Mouse (Mus musculus): ENCODE data around the gene Zbtb37. TPM values are rescaled to one million over a fixed set of nuclear protein-coding genes. Genes with fewer than 3 reads are reported as not detected.
A peak's percentile ranks its signal among the peaks of the same experiment; 100 is the strongest.
"Not testable (repeated sequence)": the region's sequence is repeated elsewhere in the genome, so short reads cannot be mapped to it uniquely, and the experiment has no call there.

Zbtb37 gene
- polyA plus RNA-seq, 1 experiment from 2014 or later = 7.4 TPM

GRCm38 (mm10) chr1:161038968-161039721 lies 4.5 kb upstream of the Zbtb37 start:
- peaks cover 68% of the 10 kb centered on the region for H3K36me3 ChIP-seq
- H3K4me3 ChIP-seq = no peak overlapping the region
- no peak overlapping the region for H3K27ac ChIP-seq
- H3K9me3 ChIP-seq = no peaks in the 10 kb centered on the region
- peaks cover 15% of the 10 kb centered on the region for H3K4me1 ChIP-seq (replicated peaks)
- no peaks in the 10 kb centered on the region for H3K27me3 ChIP-seq (ENCODE audit: insufficient read depth, poor library complexity, severe bottlenecking)
- 9% methylated on average over 3 of the region's 3 CpGs for WGBS
- DNase-seq (ENCODE audit: low spot score) = peak; percentile 38

GRCm38 (mm10) chr1:161038004-161038403 lies 3.4 kb upstream of the Zbtb37 start:
- Histone ChIP-seq H3K9me3 (no peaks in the 10 kb centered on the region), H3K4me3 (peak overlapping the region; percentile 87), H3K27ac (peak overlapping the region; percentile 96; the same call in 1 of the 2 replicates), H3K4me1 (replicated peaks) (peaks cover 25% of the 10 kb centered on the region), H3K36me3 (peaks cover 56% of the 10 kb centered on the region), H3K27me3 (ENCODE audit: insufficient read depth, poor library complexity, severe bottlenecking) (no peaks in the 10 kb centered on the region)
- DNase-seq (ENCODE audit: low spot score) = no peak
- 42% methylated on average over 3 of the region's 3 CpGs for WGBS

- H3K27me3 ChIP-seq (ENCODE audit: insufficient read depth, poor library complexity, severe bottlenecking) = no peaks in the 10 kb centered on the region
- DNase-seq (ENCODE audit: low spot score) = no peak
These were observed 3.0 kb upstream of the Zbtb37 start for GRCm38 (mm10) chr1:161037599-161037998.

GRCm38 (mm10) chr1:161037026-161037425 lies 2.4 kb upstream of the Zbtb37 start:
- Histone ChIP-seq H3K27ac (peak overlapping the region; percentile 96), H3K4me1 (replicated peaks) (peaks cover 25% of the 10 kb centered on the region), H3K36me3 (peaks cover 54% of the 10 kb centered on the region), H3K27me3 (ENCODE audit: insufficient read depth, poor library complexity, severe bottlenecking) (no peaks in the 10 kb centered on the region), H3K4me3 (peak overlapping the region; percentile 87), H3K9me3 (no peaks in the 10 kb centered on the region)
- WGBS = 2% methylated on average over 1 of the region's 1 CpGs
- DNase-seq (ENCODE audit: low spot score) = no peak

More at GRCm38 (mm10) chr1:161037599-161037998, 3.0 kb upstream of the Zbtb37 start:
- Histone ChIP-seq H3K4me1 (replicated peaks) (peaks cover 25% of the 10 kb centered on the region), H3K27ac (peak overlapping the region; percentile 96), H3K36me3 (peaks cover 54% of the 10 kb centered on the region), H3K9me3 (no peaks in the 10 kb centered on the region), H3K4me3 (peak overlapping the region; percentile 87)
- WGBS = 37% methylated on average over 3 of the region's 3 CpGs

- peak overlapping the region; percentile 96 for H3K27ac ChIP-seq
- under 1% methylated on average over 5 of the region's 5 CpGs for whole genome bisulfite sequencing
- peak; percentile 39 for DNase-seq (ENCODE audit: low spot score)
- H3K36me3 ChIP-seq = peaks cover 54% of the 10 kb centered on the region
- H3K27me3 ChIP-seq (ENCODE audit: insufficient read depth, poor library complexity, severe bottlenecking) = no peaks in the 10 kb centered on the region
- H3K4me1 ChIP-seq (replicated peaks) = peaks cover 25% of the 10 kb centered on the region
- H3K4me3 ChIP-seq = peak overlapping the region; percentile 87
- H3K9me3 ChIP-seq = no peaks in the 10 kb centered on the region
These were observed 1.8 kb upstream of the Zbtb37 start for GRCm38 (mm10) chr1:161036411-161036841.

- Histone ChIP-seq H3K4me3 (peak overlapping the region; percentile 87), H3K36me3 (peaks cover 59% of the 10 kb centered on the region), H3K27ac (peak overlapping the region; percentile 96), H3K27me3 (ENCODE audit: insufficient read depth, poor library complexity, severe bottlenecking) (no peaks in the 10 kb centered on the region), H3K4me1 (replicated peaks) (peaks cover 25% of the 10 kb centered on the region), H3K9me3 (no peaks in the 10 kb centered on the region)
- WGBS = under 1% methylated on average over 6 of the region's 6 CpGs
- DNase-seq (ENCODE audit: low spot score) = no peak
These were observed 1.2 kb upstream of the Zbtb37 start for GRCm38 (mm10) chr1:161035786-161036404.

- Histone ChIP-seq H3K27me3 (ENCODE audit: insufficient read depth, poor library complexity, severe bottlenecking) (no peaks in the 10 kb centered on the region), H3K4me3 (peak overlapping the region; percentile 87), H3K9me3 (no peaks in the 10 kb centered on the region), H3K4me1 (replicated peaks) (peaks cover 25% of the 10 kb centered on the region), H3K36me3 (peaks cover 64% of the 10 kb centered on the region), H3K27ac (peak overlapping the region; percentile 96)
- WGBS = under 1% methylated on average over 14 of the region's 14 CpGs
- DNase-seq (ENCODE audit: low spot score) = no peak
These were observed 684 bp upstream of the Zbtb37 start for GRCm38 (mm10) chr1:161035281-161035785.

GRCm38 (mm10) chr1:161033856-161034434 lies 704 bp downstream of the Zbtb37 start:
- peak overlapping the region; percentile 87 for H3K4me3 ChIP-seq
- WGBS = 3% methylated on average over 21 of the region's 21 CpGs
- H3K9me3 ChIP-seq = no peaks in the 10 kb centered on the region
- H3K27ac ChIP-seq = peak overlapping the region; percentile 96
- no peak for DNase-seq (ENCODE audit: low spot score)
- peaks cover 72% of the 10 kb centered on the region for H3K36me3 ChIP-seq
- H3K4me1 ChIP-seq (replicated peaks) = peaks cover 25% of the 10 kb centered on the region
- no peaks in the 10 kb centered on the region for H3K27me3 ChIP-seq (ENCODE audit: insufficient read depth, poor library complexity, severe bottlenecking)

GRCm38 (mm10) chr1:161032345-161032744 lies 2.3 kb downstream of the Zbtb37 start:
- 89% methylated on average over 7 of the region's 7 CpGs for WGBS
- Histone ChIP-seq H3K4me1 (replicated peaks) (peaks cover 17% of the 10 kb centered on the region), H3K36me3 (peaks cover 59% of the 10 kb centered on the region), H3K27me3 (ENCODE audit: insufficient read depth, poor library complexity, severe bottlenecking) (no peaks in the 10 kb centered on the region), H3K4me3 (no peak overlapping the region), H3K9me3 (no peaks in the 10 kb centered on the region), H3K27ac (no peak overlapping the region)
- DNase-seq (ENCODE audit: low spot score) = no peak

- Histone ChIP-seq H3K27ac (no peak overlapping the region), H3K27me3 (ENCODE audit: insufficient read depth, poor library complexity, severe bottlenecking) (no peaks in the 10 kb centered on the region), H3K36me3 (peaks cover 59% of the 10 kb centered on the region), H3K4me3 (no peak overlapping the region), H3K4me1 (replicated peaks) (peaks cover 13% of the 10 kb centered on the region), H3K9me3 (no peaks in the 10 kb centered on the region)
- WGBS = 94% methylated on average over 9 of the region's 9 CpGs
- no peak for DNase-seq (ENCODE audit: low spot score)
These were observed 2.8 kb downstream of the Zbtb37 start for GRCm38 (mm10) chr1:161031881-161032280.

GRCm38 (mm10) chr1:161030058-161030457 lies 4.6 kb downstream of the Zbtb37 start:
- WGBS = 97% methylated on average over 3 of the region's 3 CpGs
- peaks cover 53% of the 10 kb centered on the region for H3K36me3 ChIP-seq

GRCm38 (mm10) chr1:161028427-161028826 lies 6.2 kb downstream of the Zbtb37 start:
- not testable (repeated sequence) for H3K27me3 ChIP-seq (ENCODE audit: insufficient read depth, poor library complexity, severe bottlenecking); H3K27ac ChIP-seq; H3K4me1 ChIP-seq (replicated peaks); H3K4me3 ChIP-seq; DNase-seq (ENCODE audit: low spot score); H3K9me3 ChIP-seq
- H3K36me3 ChIP-seq = peaks cover 61% of the 10 kb centered on the region
- 85% methylated on average over 1 of the region's 1 CpGs for WGBS

More at GRCm38 (mm10) chr1:161030058-161030457, 4.6 kb downstream of the Zbtb37 start:
- H3K4me1 ChIP-seq (replicated peaks) = peaks cover 10% of the 10 kb centered on the region
- H3K27ac ChIP-seq = no peak overlapping the region
- no peaks in the 10 kb centered on the region for H3K9me3 ChIP-seq
- no peak overlapping the region for H3K4me3 ChIP-seq
- no peaks in the 10 kb centered on the region for H3K27me3 ChIP-seq (ENCODE audit: insufficient read depth, poor library complexity, severe bottlenecking)
- DNase-seq (ENCODE audit: low spot score) = no peak

GRCm38 (mm10) chr1:161027196-161027595 lies 7.5 kb downstream of the Zbtb37 start:
- DNase-seq (ENCODE audit: low spot score) = no peak

More at GRCm38 (mm10) chr1:161027196-161027595, 7.5 kb downstream of the Zbtb37 start:
- H3K4me3 ChIP-seq = no peak overlapping the region
- H3K27me3 ChIP-seq (ENCODE audit: insufficient read depth, poor library complexity, severe bottlenecking) = no peaks in the 10 kb centered on the region
- WGBS = 84% methylated on average over 2 of the region's 2 CpGs
- H3K27ac ChIP-seq = no peak overlapping the region
- no peaks in the 10 kb centered on the region for H3K9me3 ChIP-seq
- H3K36me3 ChIP-seq = peaks cover 57% of the 10 kb centered on the region
- H3K4me1 ChIP-seq (replicated peaks) = no peaks in the 10 kb centered on the region
